Mouse (Mus musculus) inflammation-experienced regulatory T-cells, adult 16 weeks (primary cell): Measurements from ENCODE around the gene Far1. TPM values are rescaled to one million over a fixed set of nuclear protein-coding genes. Genes with fewer than 3 reads are reported as not detected.

Experiments
- polyA plus RNA-seq: library from polyadenylated mRNA; unstranded; fragments of 100-300 nt; shearing (Covaris generic); gene quantifications from one replicate; pipeline ENCODE4 v1.2.1, GENCODE M21; 2017

Gene Far1
- polyA plus RNA-seq: 84.3 TPM

DNA sequence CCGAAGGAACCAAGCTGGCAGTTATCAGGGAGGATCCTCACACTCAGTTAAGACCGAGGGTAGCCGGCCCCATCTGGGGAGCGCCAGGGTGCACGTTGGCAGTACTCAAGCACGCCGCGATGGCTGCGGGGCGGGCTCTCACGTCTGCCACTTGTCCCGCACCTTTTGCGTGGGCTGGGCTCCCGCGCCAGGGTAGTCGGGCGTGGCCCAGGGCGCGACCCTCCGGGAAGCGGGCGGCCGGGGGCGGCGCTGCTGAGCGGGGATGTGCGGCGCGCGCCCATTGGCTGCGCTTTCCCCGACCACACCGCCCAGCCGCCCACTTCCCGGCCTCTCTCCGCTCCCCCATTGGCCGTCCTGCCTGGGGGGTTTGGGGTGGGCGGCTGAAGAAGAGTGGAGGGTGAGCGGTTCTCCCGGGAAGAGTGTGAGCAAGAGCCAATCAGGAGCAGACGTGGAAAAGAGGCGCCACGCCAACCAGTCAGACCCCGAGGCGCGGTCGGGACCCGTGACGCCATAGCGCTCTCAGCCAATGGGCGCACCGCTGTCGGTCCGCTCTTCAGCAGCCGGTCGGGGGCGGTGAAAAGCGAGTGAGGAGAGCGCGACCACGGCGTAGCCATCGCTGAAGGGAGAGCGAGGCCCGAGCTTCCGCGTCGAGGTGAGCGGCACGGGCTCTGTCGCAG lies at the start of gene Far1:
TSS of gene Far1 (plus strand) at position 549 of the 677 bp plus-strand sequence.

Other genes starting within 250 kb of the Far1 start
- gene Btbd10, start 144.4 kb upstream of the Far1 start, polyA plus RNA-seq: 27.4 TPM
- gene Pth, start 125.3 kb upstream of the Far1 start, polyA plus RNA-seq: not detected